Mouse (Mus musculus) left cerebral cortex, postnatal 25 days (tissue): ENCODE measurements around the gene Nrip3. TPM values are rescaled to one million over a fixed set of nuclear protein-coding genes. Genes with fewer than 3 reads are reported as not detected.

ENCODE experiments used
- DNase-seq, 2 experiments: peaks; one replicate each; pipeline ENCODE4 v3.0.0; 2022; ENCODE audit warnings: low spot score in 2 of 2, mixed read lengths in 1 of 2
- intact Hi-C: fragments of 180-260 bp; cut with DNase I; formaldehyde crosslinking; loops from one replicate; pipeline ENCODE4 v1.15.1; 2025
- total RNA-seq, 2 experiments: library from RNA; stranded (reverse); gene quantifications; 2 replicates each; pipeline ENCODE4 v1.2.3; 2021

Gene Nrip3
- total RNA-seq, 2 experiments from 2014 or later: 86.8 to 90.9 TPM

DNA sequence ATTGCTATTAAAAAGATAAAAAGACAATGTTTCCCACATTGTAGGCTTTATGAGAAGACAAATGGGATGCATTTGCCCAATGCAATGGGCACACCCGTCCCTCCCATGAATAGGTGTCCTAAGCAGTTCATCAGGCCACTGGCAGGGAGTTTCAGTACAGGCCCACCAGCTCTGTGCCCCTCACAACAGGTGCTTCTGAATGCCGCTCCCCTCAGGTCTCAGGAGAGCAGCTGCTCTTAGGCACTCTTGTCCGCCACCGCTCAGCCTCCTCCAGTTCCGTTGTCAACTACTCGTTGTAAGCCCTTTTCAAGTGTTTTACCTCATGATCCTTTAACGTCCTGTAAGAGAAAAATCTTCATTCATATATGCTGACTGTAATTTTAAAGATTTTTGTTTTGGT lies 69.6 kb downstream of the Nrip3 start:
- no peak for DNase-seq
- intact Hi-C loops: no loop called here

DNA sequence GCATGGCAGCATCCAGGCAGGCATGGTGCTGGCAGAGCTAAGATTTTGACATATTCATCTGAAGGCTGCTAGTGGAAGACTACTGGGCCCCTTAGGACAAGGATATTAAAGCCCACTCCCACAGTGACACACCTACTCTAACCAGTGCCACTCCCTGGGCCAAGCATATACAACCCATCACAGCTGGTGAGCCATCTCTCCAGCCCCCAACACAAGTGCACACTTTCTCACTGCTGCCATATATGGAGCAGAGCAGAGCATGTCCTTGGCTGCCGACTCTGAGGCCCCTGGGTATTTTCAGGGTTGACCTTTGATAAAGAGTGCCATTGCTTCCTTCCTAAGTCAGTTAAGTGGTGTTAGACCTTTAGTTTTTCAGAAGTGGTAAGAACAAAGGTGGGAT lies 71.8 kb downstream of the Nrip3 start:
- DNase-seq: no peak
- intact Hi-C loops: no loop called here

DNA sequence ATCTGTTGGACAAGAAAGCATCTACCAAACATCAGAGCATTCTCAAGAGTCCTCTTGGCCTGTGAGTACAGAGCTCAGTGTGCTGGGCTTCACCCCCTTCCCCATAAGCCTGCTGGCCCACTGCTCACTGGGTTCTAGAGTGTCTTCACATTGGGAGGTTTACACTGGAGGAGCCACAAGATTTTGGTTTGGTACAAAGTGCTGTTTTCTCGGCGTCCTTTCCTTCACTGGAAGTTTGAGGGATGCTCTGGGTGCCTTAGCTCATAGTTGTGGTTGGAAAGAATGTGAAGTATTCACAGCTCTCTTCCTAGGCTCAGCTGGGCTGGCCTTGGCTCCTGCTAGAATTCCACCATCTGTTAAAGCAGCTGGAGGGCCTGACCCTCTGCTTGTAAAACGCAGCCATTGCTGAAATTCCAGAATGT lies 72.9 kb downstream of the Nrip3 start:
- intact Hi-C loops: loop anchor here (1.0 kb wide), 1 partner anchor 183 kb away; no protein-coding TSS in a partner anchor
- no peak for DNase-seq

Other genes with a start within 250 kb of the Nrip3 start
- 10 to 100 TPM; 14.1 to 15.1 TPM for gene St5, start 78.4 kb downstream of the Nrip3 start, total RNA-seq
- gene Akip1, start 78.3 kb downstream of the Nrip3 start, total RNA-seq: 1 to 10 TPM; 3.8 to 6.0 TPM
- not detected for gene BC051019, start 58.2 kb downstream of the Nrip3 start, total RNA-seq
- gene Ascl3, start 50.3 kb downstream of the Nrip3 start, total RNA-seq: not detected
- 10 to 100 TPM; 91.0 to 95.4 TPM for gene Tmem9b, start 29.1 kb downstream of the Nrip3 start, total RNA-seq
- under 1 TPM; 0.80 to 0.92 TPM for gene Scube2, start 83.7 kb upstream of the Nrip3 start, total RNA-seq
- 100 to 1,000 TPM; 220 to 237 TPM for gene Dennd5a, start 178.4 kb upstream of the Nrip3 start, total RNA-seq
- gene Tmem41b, start 204.9 kb upstream of the Nrip3 start, total RNA-seq: 10 to 100 TPM; 53.1 to 55.4 TPM
- 100 to 1,000 TPM in 1 of 2 experiments, 10 to 100 TPM in 1; 98.0 to 101 TPM for gene Ipo7, start 236.2 kb upstream of the Nrip3 start, total RNA-seq